Mouse (Mus musculus) limb, embryonic 14.5 days (tissue): Measurements from ENCODE around the gene Babam1. TPM values are rescaled to one million over a fixed set of nuclear protein-coding genes. Genes with fewer than 3 reads are reported as not detected.

ENCODE experiments used
- ATAC-seq: fragments of 200-750 bp; cut with Nextera tagmentation; 2 replicates; pipeline ENCODE4 v1.8.0; 2017; ENCODE audit warnings: low read depth, moderate number of reproducible peaks, moderate TSS enrichment; ENCODE audit not compliant: low FRiP score
- DNase-seq: peaks from one replicate; pipeline ENCODE4 v3.0.0-alpha.2; 2015; ENCODE audit warnings: low spot score
- H3K27ac ChIP-seq: fragments of 300-500 bp; sonication (generic); replicated peaks from 2 replicates; pipeline ENCODE4 v1.5.1; 2014; ENCODE audit warnings: low read depth, mild to moderate bottlenecking, low read length, moderate library complexity, mixed read lengths
- H3K27me3 ChIP-seq: fragments of 300-500 bp; sonication (generic); 2 replicates; pipeline ENCODE4 v1.6.1; 2014; ENCODE audit warnings: low read length, mixed read lengths; ENCODE audit not compliant: control insufficient read depth, insufficient read depth
- H3K36me3 ChIP-seq: fragments of 300-500 bp; sonication (generic); 2 replicates; pipeline ENCODE4 v1.6.1; 2014; ENCODE audit warnings: mild to moderate bottlenecking, low read length, moderate library complexity, mixed read lengths; ENCODE audit not compliant: control insufficient read depth, insufficient read depth
- H3K4me1 ChIP-seq: fragments of 300-500 bp; sonication (generic); 2 replicates; pipeline ENCODE4 v1.6.1; 2014; ENCODE audit warnings: antibody characterized with exemption, low read length, mixed read lengths; ENCODE audit not compliant: control insufficient read depth, insufficient read depth
- H3K4me2 ChIP-seq: fragments of 300-500 bp; sonication (generic); replicated peaks from 2 replicates; pipeline ENCODE4 v1.6.1; 2014; ENCODE audit warnings: low read depth, mild to moderate bottlenecking, low read length, moderate library complexity; ENCODE audit not compliant: severe bottlenecking
- H3K4me3 ChIP-seq: fragments of 300-500 bp; sonication (generic); replicated peaks from 2 replicates; pipeline ENCODE4 v1.5.1; 2014; ENCODE audit warnings: low read length
- H3K9ac ChIP-seq: fragments of 300-500 bp; sonication (generic); 2 replicates; pipeline ENCODE4 v1.6.1; 2014; ENCODE audit warnings: mild to moderate bottlenecking, low read depth, low read length, moderate library complexity; ENCODE audit not compliant: severe bottlenecking
- H3K9me3 ChIP-seq: fragments of 300-500 bp; sonication (generic); 2 replicates; pipeline ENCODE4 v1.6.1; 2016; ENCODE audit warnings: low read length; ENCODE audit not compliant: control insufficient read depth
- POLR2A ChIP-seq: fragments of 200-500 bp; IDR thresholded peaks from 2 replicates; pipeline ENCODE4 v1.8.0; 2012; ENCODE audit warnings: inconsistent platforms, mild to moderate bottlenecking, moderate library complexity, borderline replicate concordance; ENCODE audit not compliant: insufficient read depth, insufficient read length; ENCODE audit errors: extremely low read depth
- WGBS: fragments of 180-500 bp; shearing (Covaris S2); extraction: QIAGEN DNeasy Blood & Tissue Kit; methylation state at CpG from one replicate; pipeline ENCODE4 v1.1.7; 2014; 5-methylcytosine and 5-hydroxymethylcytosine counted together
- polyA plus RNA-seq, 2 experiments: library from polyadenylated mRNA; depleted of rRNA in 1 of 2; stranded (reverse) in 1 of 2; unstranded in 1 of 2; fragments of >200 nt; fragmentation: Nextera tagmentation in 1 of 2; extraction: Ambion mirVana in 1 of 2; gene quantifications; 2 replicates each; pipeline versions ENCODE4 v1.2.1 to v1.2.3; 2012 to 2014

The Babam1 gene
- polyA plus RNA-seq, 2 experiments: 88.6 to 117 TPM

GRCm38 (mm10) chr8:71445096-71445495 is 48.4 kb downstream of the Babam1 start:
- Histone ChIP-seq H3K36me3 (no peaks in the 10 kb centered on the region), H3K9me3 (no peaks in the 10 kb centered on the region), H3K27ac (no peak overlapping the region), H3K4me2 (no peak overlapping the region), H3K4me1 (no peaks in the 10 kb centered on the region), H3K27me3 (no peaks in the 10 kb centered on the region), H3K4me3 (no peak overlapping the region), H3K9ac (no peak overlapping the region)
- WGBS: 57% methylated on average over 7 of the region's 7 CpGs
- ATAC-seq (no peak), DNase-seq (no peak)
- TF ChIP-seq POLR2A: no peak

- 66% methylated on average over 4 of the region's 4 CpGs for WGBS
- Histone ChIP-seq H3K4me1 (no peaks in the 10 kb centered on the region), H3K4me3 (no peak overlapping the region), H3K27me3 (no peaks in the 10 kb centered on the region), H3K27ac (no peak overlapping the region), H3K9me3 (no peaks in the 10 kb centered on the region), H3K4me2 (no peak overlapping the region), H3K36me3 (no peaks in the 10 kb centered on the region), H3K9ac (no peak overlapping the region)
- ATAC-seq (no peak), DNase-seq (no peak)
- TF ChIP-seq POLR2A: no peak
Measured at GRCm38 (mm10) chr8:71451337-71451736, 54.7 kb downstream of the Babam1 start.

- DNase-seq: no peak
- Histone ChIP-seq H3K4me1 (no peaks in the 10 kb centered on the region), H3K9ac (no peak overlapping the region), H3K27me3 (no peaks in the 10 kb centered on the region), H3K4me2 (no peak overlapping the region), H3K27ac (no peak overlapping the region), H3K9me3 (no peaks in the 10 kb centered on the region), H3K36me3 (peaks cover 3% of the 10 kb centered on the region; the same call in 1 of the 2 replicates), H3K4me3 (no peak overlapping the region)
- TF ChIP-seq POLR2A: no peak
- ATAC-seq: no peak
- WGBS: 37% methylated on average over 11 of the region's 11 CpGs
Measured at GRCm38 (mm10) chr8:71451777-71452176, 55.1 kb downstream of the Babam1 start.

- ATAC-seq (peak; percentile 78), DNase-seq (no peak)
- no peaks in the 10 kb centered on the region for H3K27me3 ChIP-seq
- H3K27ac ChIP-seq: no peak overlapping the region
- H3K4me3 ChIP-seq: no peak overlapping the region
- H3K4me2 ChIP-seq: no peak overlapping the region
- H3K36me3 ChIP-seq: peaks cover 11% of the 10 kb centered on the region
- no peak for TF ChIP-seq POLR2A
- H3K4me1 ChIP-seq: no peaks in the 10 kb centered on the region
- 76% methylated on average over 2 of the region's 2 CpGs for WGBS
- H3K9ac ChIP-seq: no peak overlapping the region
- H3K9me3 ChIP-seq: no peaks in the 10 kb centered on the region
Measured at GRCm38 (mm10) chr8:71452669-71453068, 56.0 kb downstream of the Babam1 start.

Other genes with a start within 250 kb of the Babam1 start
- gene Myo9b, start 124.1 kb upstream of the Babam1 start, polyA plus RNA-seq (2012; rRNA removed): 46.1 and 57.2 TPM in 2 replicates
- 28.7 and 29.4 TPM in 2 replicates for gene Myo9b, start 124.1 kb upstream of the Babam1 start, polyA plus RNA-seq (2014; fragmentation: Nextera tagmentation; extraction: Ambion mirVana)
- gene Haus8, start 123.9 kb upstream of the Babam1 start, polyA plus RNA-seq (2012; rRNA removed): 21.7 and 30.8 TPM in 2 replicates
- gene Haus8, start 123.9 kb upstream of the Babam1 start, polyA plus RNA-seq (2014; fragmentation: Nextera tagmentation; extraction: Ambion mirVana): 41.9 and 49.7 TPM in 2 replicates
- gene Use1, start 30.0 kb upstream of the Babam1 start, polyA plus RNA-seq (2012; rRNA removed): 158 and 189 TPM in 2 replicates
- 114 and 128 TPM in 2 replicates for gene Use1, start 30.0 kb upstream of the Babam1 start, polyA plus RNA-seq (2014; fragmentation: Nextera tagmentation; extraction: Ambion mirVana)
- gene Ocel1, start 25.6 kb upstream of the Babam1 start, polyA plus RNA-seq (2012; rRNA removed): 4.2 and 4.6 TPM in 2 replicates
- 3.8 and 4.3 TPM in 2 replicates for gene Ocel1, start 25.6 kb upstream of the Babam1 start, polyA plus RNA-seq (2014; fragmentation: Nextera tagmentation; extraction: Ambion mirVana)
- gene Nr2f6, start 14.9 kb upstream of the Babam1 start, polyA plus RNA-seq (2012; rRNA removed): 80.8 and 113 TPM in 2 replicates
- gene Nr2f6, start 14.9 kb upstream of the Babam1 start, polyA plus RNA-seq (2014; fragmentation: Nextera tagmentation; extraction: Ambion mirVana): 63.1 and 66.9 TPM in 2 replicates
- 15.7 and 16.7 TPM in 2 replicates for gene Ushbp1, start 1.1 kb upstream of the Babam1 start, polyA plus RNA-seq (2012; rRNA removed)
- gene Ushbp1, start 1.1 kb upstream of the Babam1 start, polyA plus RNA-seq (2014; fragmentation: Nextera tagmentation; extraction: Ambion mirVana): 7.6 and 9.1 TPM in 2 replicates
- 60.7 and 70.5 TPM in 2 replicates for gene Ankle1, start 9.1 kb downstream of the Babam1 start, polyA plus RNA-seq (2012; rRNA removed)
- 17.0 and 21.8 TPM in 2 replicates for gene Ankle1, start 9.1 kb downstream of the Babam1 start, polyA plus RNA-seq (2014; fragmentation: Nextera tagmentation; extraction: Ambion mirVana)
- gene Abhd8, start 66.8 kb downstream of the Babam1 start, polyA plus RNA-seq (2012; rRNA removed): 72.6 and 88.1 TPM in 2 replicates
- 48.6 and 57.1 TPM in 2 replicates for gene Abhd8, start 66.8 kb downstream of the Babam1 start, polyA plus RNA-seq (2014; fragmentation: Nextera tagmentation; extraction: Ambion mirVana)
- 62.3 and 70.6 TPM in 2 replicates for gene Mrpl34, start 68.1 kb downstream of the Babam1 start, polyA plus RNA-seq (2012; rRNA removed)
- 121 and 130 TPM in 2 replicates for gene Mrpl34, start 68.1 kb downstream of the Babam1 start, polyA plus RNA-seq (2014; fragmentation: Nextera tagmentation; extraction: Ambion mirVana)
- gene Dda1, start 72.3 kb downstream of the Babam1 start, polyA plus RNA-seq (2012; rRNA removed): 101 and 127 TPM in 2 replicates
- gene Dda1, start 72.3 kb downstream of the Babam1 start, polyA plus RNA-seq (2014; fragmentation: Nextera tagmentation; extraction: Ambion mirVana): 94.6 and 99.6 TPM in 2 replicates
- gene Ano8, start 89.1 kb downstream of the Babam1 start, polyA plus RNA-seq (2012; rRNA removed): 37.2 and 43.3 TPM in 2 replicates
- 1.8 and 3.0 TPM in 2 replicates for gene Ano8, start 89.1 kb downstream of the Babam1 start, polyA plus RNA-seq (2014; fragmentation: Nextera tagmentation; extraction: Ambion mirVana)
- 41.6 and 59.5 TPM in 2 replicates for gene Gtpbp3, start 91.2 kb downstream of the Babam1 start, polyA plus RNA-seq (2012; rRNA removed)
- 5.9 and 6.8 TPM in 2 replicates for gene Gtpbp3, start 91.2 kb downstream of the Babam1 start, polyA plus RNA-seq (2014; fragmentation: Nextera tagmentation; extraction: Ambion mirVana)
- 59.8 and 77.7 TPM in 2 replicates for gene Plvap, start 114.9 kb downstream of the Babam1 start, polyA plus RNA-seq (2012; rRNA removed)
- gene Plvap, start 114.9 kb downstream of the Babam1 start, polyA plus RNA-seq (2014; fragmentation: Nextera tagmentation; extraction: Ambion mirVana): 53.2 and 57.2 TPM in 2 replicates
- 1.3 and 1.6 TPM in 2 replicates for gene Ccdc194, start 128.8 kb downstream of the Babam1 start, polyA plus RNA-seq (2012; rRNA removed)
- gene Ccdc194, start 128.8 kb downstream of the Babam1 start, polyA plus RNA-seq (2014; fragmentation: Nextera tagmentation; extraction: Ambion mirVana): 0.57 and 1.2 TPM in 2 replicates
- 47.2 and 50.6 TPM in 2 replicates for gene Bst2, start 140.6 kb downstream of the Babam1 start, polyA plus RNA-seq (2012; rRNA removed)
- 12.4 and 16.5 TPM in 2 replicates for gene Bst2, start 140.6 kb downstream of the Babam1 start, polyA plus RNA-seq (2014; fragmentation: Nextera tagmentation; extraction: Ambion mirVana)
- 107 and 169 TPM in 2 replicates for gene Mvb12a, start 146.1 kb downstream of the Babam1 start, polyA plus RNA-seq (2012; rRNA removed)
- gene Mvb12a, start 146.1 kb downstream of the Babam1 start, polyA plus RNA-seq (2014; fragmentation: Nextera tagmentation; extraction: Ambion mirVana): 104 and 107 TPM in 2 replicates
- 0.34 and 0.59 TPM in 2 replicates for gene Tmem221, start 162.0 kb downstream of the Babam1 start, polyA plus RNA-seq (2012; rRNA removed)
- 0.48 and 0.89 TPM in 2 replicates for gene Tmem221, start 162.0 kb downstream of the Babam1 start, polyA plus RNA-seq (2014; fragmentation: Nextera tagmentation; extraction: Ambion mirVana)
- not detected in 2 replicates for gene Nxnl1, start 169.7 kb downstream of the Babam1 start, polyA plus RNA-seq (2012; rRNA removed)
- gene Nxnl1, start 169.7 kb downstream of the Babam1 start, polyA plus RNA-seq (2014; fragmentation: Nextera tagmentation; extraction: Ambion mirVana): 0.25 TPM in 1 of 2 replicates, not detected in the other
- gene Slc27a1, start 172.0 kb downstream of the Babam1 start, polyA plus RNA-seq (2012; rRNA removed): 87.8 and 133 TPM in 2 replicates
- gene Slc27a1, start 172.0 kb downstream of the Babam1 start, polyA plus RNA-seq (2014; fragmentation: Nextera tagmentation; extraction: Ambion mirVana): 24.3 and 25.9 TPM in 2 replicates
- gene Pgls, start 195.3 kb downstream of the Babam1 start, polyA plus RNA-seq (2012; rRNA removed): 141 and 216 TPM in 2 replicates
- gene Pgls, start 195.3 kb downstream of the Babam1 start, polyA plus RNA-seq (2014; fragmentation: Nextera tagmentation; extraction: Ambion mirVana): 249 and 255 TPM in 2 replicates
- gene Fam129c, start 200.8 kb downstream of the Babam1 start, polyA plus RNA-seq (2012; rRNA removed): 7.5 and 7.8 TPM in 2 replicates
- 2.9 and 3.3 TPM in 2 replicates for gene Fam129c, start 200.8 kb downstream of the Babam1 start, polyA plus RNA-seq (2014; fragmentation: Nextera tagmentation; extraction: Ambion mirVana)
- 240 and 285 TPM in 2 replicates for gene Colgalt1, start 214.1 kb downstream of the Babam1 start, polyA plus RNA-seq (2012; rRNA removed)
- 114 and 116 TPM in 2 replicates for gene Colgalt1, start 214.1 kb downstream of the Babam1 start, polyA plus RNA-seq (2014; fragmentation: Nextera tagmentation; extraction: Ambion mirVana)